Mouse (Mus musculus): ENCODE measurements around the gene Serbp1. TPM values are rescaled to one million over a fixed set of nuclear protein-coding genes. Genes with fewer than 3 reads are reported as not detected.

Gene Serbp1
- polyA plus RNA-seq, 1 experiment from 2014 or later, result 391 TPM

- WGBS, result 95% methylated on average over 3 of the region's 3 CpGs
- Histone ChIP-seq H3K4me1 (no peaks in the 10 kb centered on the region), H3K9ac (no peak overlapping the region)
Measured at GRCm38 (mm10) chr6:67241263-67241662, 3.3 kb downstream of the Serbp1 start.

GRCm38 (mm10) chr6:67243765-67244420 lies 5.9 kb downstream of the Serbp1 start:
- no peak overlapping the region for H3K9ac ChIP-seq
- ATAC-seq (ENCODE audit: low FRiP score, low read depth), result no peak
- WGBS, result 92% methylated on average over 7 of the region's 7 CpGs

More at GRCm38 (mm10) chr6:67241263-67241662, 3.3 kb downstream of the Serbp1 start:
- ATAC-seq (ENCODE audit: low FRiP score, low read depth), result no peak
- H3K27ac ChIP-seq, result no peak overlapping the region
- H3K9me3 ChIP-seq, result no peaks in the 10 kb centered on the region
- no peak overlapping the region for H3K4me2 ChIP-seq (replicated peaks)
- H3K27me3 ChIP-seq, result no peaks in the 10 kb centered on the region
- no peaks in the 10 kb centered on the region for H3K36me3 ChIP-seq
- no peak overlapping the region for H3K4me3 ChIP-seq

GRCm38 (mm10) chr6:67244451-67244850 lies 6.5 kb downstream of the Serbp1 start:
- Histone ChIP-seq H3K27me3 (no peaks in the 10 kb centered on the region), H3K9me3 (no peaks in the 10 kb centered on the region), H3K9ac (no peak overlapping the region), H3K4me2 (replicated peaks) (no peak overlapping the region), H3K36me3 (no peaks in the 10 kb centered on the region), H3K27ac (no peak overlapping the region), H3K4me3 (no peak overlapping the region), H3K4me1 (no peaks in the 10 kb centered on the region)
- no peak for ATAC-seq (ENCODE audit: low FRiP score, low read depth)
- 82% methylated on average over 5 of the region's 5 CpGs for WGBS

More at GRCm38 (mm10) chr6:67243765-67244420, 5.9 kb downstream of the Serbp1 start:
- no peaks in the 10 kb centered on the region for H3K4me1 ChIP-seq
- no peaks in the 10 kb centered on the region for H3K9me3 ChIP-seq
- H3K36me3 ChIP-seq, result no peaks in the 10 kb centered on the region
- H3K4me2 ChIP-seq (replicated peaks), result no peak overlapping the region
- H3K4me3 ChIP-seq, result no peak overlapping the region
- H3K27ac ChIP-seq, result no peak overlapping the region
- no peaks in the 10 kb centered on the region for H3K27me3 ChIP-seq

- Histone ChIP-seq H3K4me3 (no peak overlapping the region), H3K27me3 (no peaks in the 10 kb centered on the region), H3K27ac (no peak overlapping the region), H3K4me1 (no peaks in the 10 kb centered on the region), H3K4me2 (replicated peaks) (no peak overlapping the region), H3K9ac (no peak overlapping the region), H3K9me3 (no peaks in the 10 kb centered on the region), H3K36me3 (no peaks in the 10 kb centered on the region)
- no peak for ATAC-seq (ENCODE audit: low FRiP score, low read depth)
- WGBS, result 79% methylated on average over 4 of the region's 4 CpGs
Measured at GRCm38 (mm10) chr6:67251095-67251494, 13.1 kb downstream of the Serbp1 start.

- H3K36me3 ChIP-seq, result no peaks in the 10 kb centered on the region
- WGBS, result 89% methylated on average over 7 of the region's 7 CpGs
- no peak for ATAC-seq (ENCODE audit: low FRiP score, low read depth)
Measured at GRCm38 (mm10) chr6:67264935-67265334, 27.0 kb downstream of the Serbp1 start.

GRCm38 (mm10) chr6:67266159-67266657 lies 28.2 kb downstream of the Serbp1 start:
- H3K9ac ChIP-seq, result peak overlapping the region; percentile 68
- peak overlapping the region; percentile 73 for H3K4me2 ChIP-seq (replicated peaks)
- H3K4me3 ChIP-seq, result peak overlapping the region; percentile 100
- H3K4me1 ChIP-seq, result peaks cover 11% of the 10 kb centered on the region
- under 1% methylated on average over 23 of the region's 23 CpGs for WGBS
- H3K27me3 ChIP-seq, result no peaks in the 10 kb centered on the region
- no peaks in the 10 kb centered on the region for H3K36me3 ChIP-seq
- H3K9me3 ChIP-seq, result no peaks in the 10 kb centered on the region
- H3K27ac ChIP-seq, result peak overlapping the region; percentile 63; the same call in 1 of the 2 replicates
- peak; percentile 70 for ATAC-seq (ENCODE audit: low FRiP score, low read depth)

More at GRCm38 (mm10) chr6:67264935-67265334, 27.0 kb downstream of the Serbp1 start:
- Histone ChIP-seq H3K4me3 (no peak overlapping the region), H3K4me2 (replicated peaks) (no peak overlapping the region), H3K9ac (no peak overlapping the region), H3K27me3 (no peaks in the 10 kb centered on the region), H3K4me1 (peaks cover 8% of the 10 kb centered on the region), H3K9me3 (no peaks in the 10 kb centered on the region), H3K27ac (no peak overlapping the region)

GRCm38 (mm10) chr6:67266664-67267407 lies 28.9 kb downstream of the Serbp1 start:
- ATAC-seq (ENCODE audit: low FRiP score, low read depth), result peak; percentile 99
- H3K27me3 ChIP-seq, result no peaks in the 10 kb centered on the region
- H3K27ac ChIP-seq, result peak overlapping the region; percentile 92
- under 1% methylated on average over 67 of the region's 68 CpGs for WGBS
- H3K9ac ChIP-seq, result peak overlapping the region; percentile 100
- no peaks in the 10 kb centered on the region for H3K9me3 ChIP-seq
- H3K4me1 ChIP-seq, result peaks cover 11% of the 10 kb centered on the region
- H3K36me3 ChIP-seq, result peaks cover 5% of the 10 kb centered on the region
- peak overlapping the region; percentile 100 for H3K4me3 ChIP-seq
- H3K4me2 ChIP-seq (replicated peaks), result peak overlapping the region; percentile 73

GRCm38 (mm10) chr6:67267408-67268244 lies 29.6 kb downstream of the Serbp1 start:
- Histone ChIP-seq H3K27ac (peak overlapping the region; percentile 92), H3K36me3 (peaks cover 8% of the 10 kb centered on the region), H3K4me2 (replicated peaks) (peak overlapping the region; percentile 62), H3K27me3 (no peaks in the 10 kb centered on the region), H3K9ac (peak overlapping the region; percentile 100), H3K4me3 (peak overlapping the region; percentile 100), H3K4me1 (peaks cover 11% of the 10 kb centered on the region), H3K9me3 (no peaks in the 10 kb centered on the region)
- ATAC-seq (ENCODE audit: low FRiP score, low read depth), result peak; percentile 2; the same call in 1 of the 2 replicates
- under 1% methylated on average over 62 of the region's 65 CpGs for WGBS

GRCm38 (mm10) chr6:67268245-67268612 lies 30.3 kb downstream of the Serbp1 start:
- no peak for ATAC-seq (ENCODE audit: low FRiP score, low read depth)
- peak overlapping the region; percentile 62 for H3K4me2 ChIP-seq (replicated peaks)
- peaks cover 11% of the 10 kb centered on the region for H3K4me1 ChIP-seq
- peak overlapping the region; percentile 100 for H3K4me3 ChIP-seq
- H3K27me3 ChIP-seq, result no peaks in the 10 kb centered on the region
- WGBS, result 0% methylated on average over 2 of the region's 2 CpGs
- peak overlapping the region; percentile 100 for H3K9ac ChIP-seq
- H3K9me3 ChIP-seq, result no peaks in the 10 kb centered on the region
- H3K27ac ChIP-seq, result no peak overlapping the region
- H3K36me3 ChIP-seq, result peaks cover 11% of the 10 kb centered on the region

GRCm38 (mm10) chr6:67268983-67269382 lies 31.0 kb downstream of the Serbp1 start:
- Histone ChIP-seq H3K27ac (no peak overlapping the region), H3K36me3 (peaks cover 16% of the 10 kb centered on the region), H3K4me1 (peaks cover 11% of the 10 kb centered on the region), H3K4me2 (replicated peaks) (peak overlapping the region; percentile 63), H3K9ac (no peak overlapping the region), H3K4me3 (peak overlapping the region; percentile 100), H3K9me3 (no peaks in the 10 kb centered on the region), H3K27me3 (no peaks in the 10 kb centered on the region)
- no peak for ATAC-seq (ENCODE audit: low FRiP score, low read depth)
- WGBS, result 8% methylated on average over 1 of the region's 1 CpGs

GRCm38 (mm10) chr6:67269459-67269858 lies 31.5 kb downstream of the Serbp1 start:
- ATAC-seq (ENCODE audit: low FRiP score, low read depth), result no peak
- Histone ChIP-seq H3K4me1 (peaks cover 11% of the 10 kb centered on the region), H3K9me3 (no peaks in the 10 kb centered on the region), H3K4me2 (replicated peaks) (peak overlapping the region; percentile 63), H3K27me3 (no peaks in the 10 kb centered on the region), H3K9ac (no peak overlapping the region), H3K4me3 (peak overlapping the region; percentile 100), H3K36me3 (peaks cover 21% of the 10 kb centered on the region), H3K27ac (no peak overlapping the region)
- 38% methylated on average over 2 of the region's 2 CpGs for WGBS

Measured in limb, embryonic 13.5 days (tissue).